Comparison of ENCODE assay signal across 11 mouse cellular contexts in genomic region chr9:43267357-43267756, GRCm38 (mm10). TPM values are rescaled to one million over a fixed set of nuclear protein-coding genes. Genes with fewer than 3 reads are reported as not detected.
DNase-seq lines count a peak whose midpoint lies in the region; ATAC-seq lines count a peak whose summit lies in the region.
"Had no signal": no experiment of that assay in that cellular context is flagged by ENCODE, and none has a peak within 500 bp of the region (broad histone marks: within the 10 kb centered on the region; RNA-seq: fewer than 3 reads in every experiment).

No protein-coding gene starts in this region.

- no peaks in the 10 kb centered on the region for H3K36me3 ChIP-seq in kidney, embryonic 16.5 days (ENCODE audit: insufficient read depth, low read length)
- no peaks in the 10 kb centered on the region for H3K36me3 ChIP-seq in splenic B cell, adult 2 months (ENCODE audit: control insufficient read depth, insufficient read depth, low read length, poor library complexity, severe bottlenecking)
- no peaks in the 10 kb centered on the region for H3K36me3 ChIP-seq in hindbrain, embryonic 14.5 days (replicated peaks; ENCODE audit: control insufficient read depth, insufficient read depth)
- H3K36me3 ChIP-seq: limb, embryonic 12.5 days had no signal

- ATAC-seq in kidney, embryonic 16.5 days (ENCODE audit: low FRiP score, low TSS enrichment): no peak
- ATAC-seq in hindbrain, embryonic 14.5 days (ENCODE audit: low FRiP score): no peak

- no peaks in the 10 kb centered on the region for H3K9me3 ChIP-seq in kidney, embryonic 16.5 days (ENCODE audit: low read length)
- peaks cover 8% of the 10 kb centered on the region; the same call in 1 of the 2 replicates for H3K9me3 ChIP-seq in hindbrain, embryonic 14.5 days (ENCODE audit: control insufficient read depth, low read length)

- 86% methylated on average over 8 of the region's 8 CpGs for WGBS in kidney, embryonic 16.5 days
- WGBS in hindbrain, embryonic 14.5 days: 78% methylated on average over 8 of the region's 8 CpGs

- H3K4me2 ChIP-seq in kidney, embryonic 16.5 days (replicated peaks; ENCODE audit: low read depth, low read length): no peak overlapping the region
- H3K4me2 ChIP-seq in hindbrain, embryonic 14.5 days (replicated peaks): no peak overlapping the region
- H3K4me2 ChIP-seq: limb, embryonic 12.5 days had no signal

- DNase-seq in kidney, adult 9 months: peak; percentile 56
- DNase-seq in adrenal gland, postnatal 25 days: peak; percentile 45
- peak; percentile 45 to 85 for DNase-seq in kidney, postnatal 36 days
- peak; percentile 33 for DNase-seq in splenic B cell, adult 2 months (ENCODE audit: low read depth, low spot score)
- no peak for DNase-seq in left cerebral cortex, postnatal 36 days (ENCODE audit: low spot score in 2 of 2)
- DNase-seq in layer of hippocampus, postnatal 25 days (ENCODE audit: extremely low spot score in 1 of 2, low spot score in 1 of 2): no peak
- no peak for DNase-seq in hindbrain, embryonic 14.5 days (ENCODE audit: low spot score)
- DNase-seq: heart, adult 11 months had no signal

- H3K4me3 ChIP-seq in kidney, embryonic 16.5 days (ENCODE audit: low read length): no peak overlapping the region
- no peak overlapping the region for H3K4me3 ChIP-seq in hindbrain, embryonic 14.5 days (replicated peaks; ENCODE audit: low read length)
- H3K4me3 ChIP-seq: limb, embryonic 12.5 days had no signal

- H3K27ac ChIP-seq in kidney, embryonic 16.5 days (ENCODE audit: low read length): no peak overlapping the region
- no peak overlapping the region for H3K27ac ChIP-seq in hindbrain, embryonic 14.5 days
- H3K27ac ChIP-seq: limb, embryonic 12.5 days had no signal

- intact Hi-C loops in left cerebral cortex, postnatal 36 days (cut with DNase I): no loop called here

- H3K4me1 ChIP-seq in kidney, embryonic 16.5 days (ENCODE audit: insufficient read depth, low read length): peaks cover 34% of the 10 kb centered on the region
- no peaks in the 10 kb centered on the region for H3K4me1 ChIP-seq in hindbrain, embryonic 14.5 days (replicated peaks; ENCODE audit: control insufficient read depth, insufficient read depth, low read length)

- H3K27me3 ChIP-seq in kidney, embryonic 16.5 days (ENCODE audit: insufficient read depth, low read length): peaks cover 15% of the 10 kb centered on the region; the same call in 1 of the 2 replicates
- no peaks in the 10 kb centered on the region for H3K27me3 ChIP-seq in splenic B cell, adult 2 months (ENCODE audit: control insufficient read depth, insufficient read depth, low read length, poor library complexity, severe bottlenecking)
- H3K27me3 ChIP-seq in hindbrain, embryonic 14.5 days (ENCODE audit: control insufficient read depth, insufficient read depth, low read length): peaks cover 35% of the 10 kb centered on the region

- H3K9ac ChIP-seq in kidney, embryonic 16.5 days (replicated peaks; ENCODE audit: low read length): no peak overlapping the region
- no peak overlapping the region for H3K9ac ChIP-seq in hindbrain, embryonic 14.5 days
- H3K9ac ChIP-seq: limb, embryonic 12.5 days had no signal

RNA-seq across cellular contexts. Expression of gene Oaf, which starts 27.6 kb away (rescaled TPM):
- polyA plus RNA-seq in kidney, embryonic 16.5 days (2015; fragmentation: Nextera tagmentation; extraction: Ambion mirVana): 46.6 and 63.8 TPM in 2 replicates
- 7.7 and 16.8 TPM in 2 replicates for total RNA-seq in adrenal gland, postnatal 25 days (2021)
- total RNA-seq in left cerebral cortex, postnatal 36 days (2021): 10 to 100 TPM; 15.0 to 17.4 TPM
- 10 to 100 TPM; 21.9 TPM for total RNA-seq in layer of hippocampus, postnatal 25 days (2021)
- 7.9 and 9.6 TPM in 2 replicates for polyA plus RNA-seq in hindbrain, embryonic 14.5 days (2014; fragmentation: Nextera tagmentation; extraction: Ambion mirVana)

RNA-seq across cellular contexts. Expression of gene Trim29, which starts 43.3 kb away (rescaled TPM):
- 1.1 and 2.0 TPM in 2 replicates for polyA plus RNA-seq in kidney, embryonic 16.5 days (2015; fragmentation: Nextera tagmentation; extraction: Ambion mirVana)
- 0.33 TPM in 1 of 2 replicates, not detected in the other for total RNA-seq in adrenal gland, postnatal 25 days (2021)
- under 1 TPM; 0.30 to 0.75 TPM for total RNA-seq in left cerebral cortex, postnatal 36 days (2021)
- under 1 TPM; 0.34 to 0.35 TPM for total RNA-seq in layer of hippocampus, postnatal 25 days (2021)
- not detected in 2 replicates for polyA plus RNA-seq in hindbrain, embryonic 14.5 days (2014; fragmentation: Nextera tagmentation; extraction: Ambion mirVana)
- polyA plus RNA-seq: neural tube, embryonic 14.5 days had no signal

RNA-seq across cellular contexts. Expression of gene Pou2f3, which starts 57.2 kb away (rescaled TPM):
- 0.15 and 0.18 TPM in 2 replicates for polyA plus RNA-seq in kidney, embryonic 16.5 days (2015; fragmentation: Nextera tagmentation; extraction: Ambion mirVana)
- total RNA-seq in adrenal gland, postnatal 25 days (2021): not detected in 2 replicates
- total RNA-seq in left cerebral cortex, postnatal 36 days (2021): under 1 TPM in 1 of 2 experiments, not detected in 1; 0.29 TPM
- under 1 TPM; 0.12 to 0.28 TPM for total RNA-seq in layer of hippocampus, postnatal 25 days (2021)
- not detected in 2 replicates for polyA plus RNA-seq in hindbrain, embryonic 14.5 days (2014; fragmentation: Nextera tagmentation; extraction: Ambion mirVana)
- polyA plus RNA-seq: limb, embryonic 12.5 days; neural tube, embryonic 14.5 days had no signal

Comparison
In these comparisons a context has a peak if more than half of its experiments do, and no peak if none do; other contexts are left out.
1. DNase-seq: peak in kidney, adult 9 months (single experiment), adrenal gland, postnatal 25 days (single experiment), kidney, postnatal 36 days (2 of 2) and splenic B cell, adult 2 months (single experiment); none in left cerebral cortex, postnatal 36 days (0 of 2), layer of hippocampus, postnatal 25 days (0 of 2) and hindbrain, embryonic 14.5 days (single experiment).